In genomic region chr10:77797677-77798076, GRCm38 (mm10) we compare ENCODE assay signal across 22 mouse cellular contexts. TPM values are rescaled to one million over a fixed set of nuclear protein-coding genes. Genes with fewer than 3 reads are reported as not detected.
A peak's percentile ranks its signal among the peaks of the same experiment; 100 is the strongest.
DNase-seq lines count a peak whose midpoint lies in the region; ATAC-seq and TF ChIP-seq lines count a peak whose summit lies in the region.
"Had no signal": no experiment of that assay in that cellular context is flagged by ENCODE, and none has a peak within 500 bp of the region (broad histone marks: within the 10 kb centered on the region; RNA-seq: fewer than 3 reads in every experiment).

No protein-coding gene starts in this region.

- H3K36me3 ChIP-seq in heart, embryonic 15.5 days = no peaks in the 10 kb centered on the region
- H3K36me3 ChIP-seq in heart, adult 2 months (ENCODE audit: control insufficient read depth, insufficient read depth, low read length) = no peaks in the 10 kb centered on the region
- no peaks in the 10 kb centered on the region for H3K36me3 ChIP-seq in intestine, postnatal 0 days (ENCODE audit: control insufficient read depth, insufficient read depth)
- H3K36me3 ChIP-seq: embryonic facial prominence, embryonic 15.5 days; G1E; limb, embryonic 10.5 days; liver, embryonic 12.5 days had no signal

- intact Hi-C loops in heart, adult 2 months (cut with DNase I) = loop anchor here (5.0 kb wide), 1 partner anchor 170 kb away; no protein-coding TSS in a partner anchor

- no peak overlapping the region for H3K9ac ChIP-seq in heart, embryonic 15.5 days
- H3K9ac ChIP-seq in heart, adult 2 months (ENCODE audit: low read depth, low read length) = no peak overlapping the region
- no peak overlapping the region for H3K9ac ChIP-seq in intestine, postnatal 0 days (ENCODE audit: low read depth, low read length)
- H3K9ac ChIP-seq: embryonic facial prominence, embryonic 15.5 days; liver, embryonic 12.5 days; lung, embryonic 14.5 days had no signal

- no peaks in the 10 kb centered on the region for H3K9me3 ChIP-seq in heart, embryonic 15.5 days (replicated peaks)
- no peaks in the 10 kb centered on the region for H3K9me3 ChIP-seq in intestine, postnatal 0 days (ENCODE audit: control insufficient read depth)
- H3K9me3 ChIP-seq: embryonic facial prominence, embryonic 15.5 days; G1E; limb, embryonic 10.5 days; liver, embryonic 12.5 days had no signal

- no peak overlapping the region for H3K4me2 ChIP-seq in heart, embryonic 15.5 days
- no peak overlapping the region for H3K4me2 ChIP-seq in intestine, postnatal 0 days (replicated peaks; ENCODE audit: low read depth)
- H3K4me2 ChIP-seq: embryonic facial prominence, embryonic 15.5 days; liver, embryonic 12.5 days; lung, embryonic 14.5 days had no signal

- H3K79me2 ChIP-seq in heart, adult 2 months (replicated peaks; ENCODE audit: control insufficient read depth, insufficient read depth, low read length) = no peaks in the 10 kb centered on the region

- ATAC-seq in heart, embryonic 15.5 days (replicated peaks; ENCODE audit: insufficient number of reproducible peaks, insufficient read depth, low FRiP score, low read depth) = no peak
- no peak for ATAC-seq in intestine, postnatal 0 days
- ATAC-seq: CD4-positive, CD25-positive, alpha-beta regulatory T cell, adult 4 months; inflammation-experienced regulatory T-cells, adult 6 months; liver, embryonic 12.5 days had no signal

- peak; percentile 9 for DNase-seq in embryo, embryonic 10.5 days (ENCODE audit: low spot score)
- DNase-seq in embryo, embryonic 9.5 days (ENCODE audit: extremely low spot score) = no peak
- no peak for DNase-seq in heart, adult 2 months
- DNase-seq in brain, embryonic 14.5 days (ENCODE audit: low read depth) = peak; percentile 29
- DNase-seq in heart, postnatal 4 days = peak; percentile 44
- DNase-seq in testis, postnatal 10 days (ENCODE audit: low spot score) = no peak
- DNase-seq: cerebellum, adult 9-11 months; thymus, adult 18-20 months had no signal

- TF ChIP-seq POLR2A in heart, adult 2 months (IDR thresholded peaks at IDR 0.05; ENCODE audit: insufficient read depth, low read depth, low read length) = no peak
- TF ChIP-seq POLR2A in brain, embryonic 14.5 days (IDR thresholded peaks at IDR 0.05; ENCODE audit: borderline replicate concordance, extremely low read depth, insufficient read depth, insufficient read length, poor library complexity, severe bottlenecking) = no peak

- no peak for TF ChIP-seq EP300 in heart, adult 2 months (IDR thresholded peaks at IDR 0.05; ENCODE audit: insufficient read depth, low read depth, low read length)

- 2% methylated on average over 3 of the region's 3 CpGs for WGBS in heart, embryonic 15.5 days
- WGBS in heart, adult 2 months = 8% methylated on average over 3 of the region's 3 CpGs
- 30% methylated on average over 3 of the region's 3 CpGs for WGBS in intestine, postnatal 0 days

- H3K4me1 ChIP-seq in heart, embryonic 15.5 days (replicated peaks) = peaks cover 13% of the 10 kb centered on the region
- no peaks in the 10 kb centered on the region; the same call in 1 of the 2 replicates for H3K4me1 ChIP-seq in heart, adult 2 months (ENCODE audit: control insufficient read depth, insufficient read depth, low read length)
- H3K4me1 ChIP-seq in intestine, postnatal 0 days (replicated peaks; ENCODE audit: control insufficient read depth, insufficient read depth, low read length) = no peaks in the 10 kb centered on the region; the same call in 1 of the 2 replicates

- no peak overlapping the region for H3K4me3 ChIP-seq in heart, embryonic 15.5 days
- no peak overlapping the region for H3K4me3 ChIP-seq in heart, adult 2 months
- no peak overlapping the region for H3K4me3 ChIP-seq in intestine, postnatal 0 days (ENCODE audit: low read depth, low read length)
- H3K4me3 ChIP-seq: embryonic facial prominence, embryonic 15.5 days; limb, embryonic 10.5 days; liver, embryonic 12.5 days had no signal

- H3K27ac ChIP-seq in heart, embryonic 15.5 days = peak overlapping the region; percentile 37; the same call in 1 of the 2 replicates
- H3K27ac ChIP-seq in heart, adult 2 months = no peak overlapping the region
- no peak overlapping the region for H3K27ac ChIP-seq in intestine, postnatal 0 days (ENCODE audit: low read depth, low read length)
- H3K27ac ChIP-seq: embryonic facial prominence, embryonic 15.5 days; limb, embryonic 10.5 days; liver, embryonic 12.5 days had no signal

- no peaks in the 10 kb centered on the region for H3K27me3 ChIP-seq in heart, embryonic 15.5 days
- H3K27me3 ChIP-seq in heart, adult 2 months (ENCODE audit: control insufficient read depth, insufficient read depth, low read length) = no peaks in the 10 kb centered on the region
- H3K27me3 ChIP-seq in intestine, postnatal 0 days (replicated peaks; ENCODE audit: control insufficient read depth, insufficient read depth, low read length) = no peaks in the 10 kb centered on the region
- H3K27me3 ChIP-seq: embryonic facial prominence, embryonic 15.5 days; liver, embryonic 12.5 days had no signal

- TF ChIP-seq CTCF in heart, adult 2 months (IDR thresholded peaks at IDR 0.05) = no peak
- no peak for TF ChIP-seq CTCF in brain, embryonic 14.5 days (IDR thresholded peaks at IDR 0.05; ENCODE audit: borderline replicate concordance, extremely low read depth, insufficient read depth, insufficient read length)
- no peak for TF ChIP-seq CTCF in intestine, postnatal 0 days (IDR thresholded peaks at IDR 0.05; ENCODE audit: low read depth)

RNA-seq across cellular contexts. Expression of gene Gm19668, which starts 1.3 kb away (rescaled TPM):
- not detected in 2 replicates for polyA plus RNA-seq in heart, embryonic 15.5 days (2015; fragmentation: Nextera tagmentation; extraction: Ambion mirVana)
- total RNA-seq in heart, adult 2 months (2021) = not detected
- not detected in 2 replicates for polyA plus RNA-seq in heart, adult 2 months (2012; rRNA removed)
- polyA plus RNA-seq in brain, embryonic 14.5 days (2012; rRNA removed) = not detected in 2 replicates
- not detected for total RNA-seq in heart, postnatal 4 days (2021)
- not detected in 2 replicates for polyA plus RNA-seq in intestine, postnatal 0 days (2015; fragmentation: Nextera tagmentation; extraction: Ambion mirVana)
- total RNA-seq: adrenal gland, postnatal 4 days; gastrocnemius, adult 8-10 months; heart, postnatal 14 days; layer of hippocampus, postnatal 25 days had no signal
- polyA plus RNA-seq: CD4-positive, CD25-positive, alpha-beta regulatory T cell, adult 4 months; G1E; inflammation-experienced regulatory T-cells, adult 6 months; kidney, embryonic 14.5 days; limb, embryonic 10.5 days; liver, embryonic 12.5 days; lung, embryonic 14.5 days had no signal

RNA-seq across cellular contexts. Expression of gene Gm9639, which starts 2.8 kb away (rescaled TPM):
- not detected in 2 replicates for polyA plus RNA-seq in heart, embryonic 15.5 days (2015; fragmentation: Nextera tagmentation; extraction: Ambion mirVana)
- total RNA-seq in heart, adult 2 months (2021) = not detected
- polyA plus RNA-seq in heart, adult 2 months (2012; rRNA removed) = not detected in 2 replicates
- not detected in 2 replicates for polyA plus RNA-seq in brain, embryonic 14.5 days (2012; rRNA removed)
- total RNA-seq in heart, postnatal 4 days (2021) = not detected
- not detected in 2 replicates for polyA plus RNA-seq in intestine, postnatal 0 days (2015; fragmentation: Nextera tagmentation; extraction: Ambion mirVana)
- total RNA-seq: adrenal gland, postnatal 4 days; G1E; gastrocnemius, adult 8-10 months; heart, postnatal 14 days; layer of hippocampus, postnatal 25 days had no signal
- polyA plus RNA-seq: CD4-positive, CD25-positive, alpha-beta regulatory T cell, adult 4 months; G1E; inflammation-experienced regulatory T-cells, adult 6 months; kidney, embryonic 14.5 days; limb, embryonic 10.5 days; liver, embryonic 12.5 days; lung, embryonic 14.5 days had no signal

RNA-seq across cellular contexts. Expression of gene Gm7137, which starts 9.7 kb away (rescaled TPM):
- not detected in 2 replicates for polyA plus RNA-seq in heart, embryonic 15.5 days (2015; fragmentation: Nextera tagmentation; extraction: Ambion mirVana)
- total RNA-seq in heart, adult 2 months (2021) = not detected
- polyA plus RNA-seq in heart, adult 2 months (2012; rRNA removed) = not detected in 2 replicates
- not detected in 2 replicates for polyA plus RNA-seq in brain, embryonic 14.5 days (2012; rRNA removed)
- not detected for total RNA-seq in heart, postnatal 4 days (2021)
- polyA plus RNA-seq in intestine, postnatal 0 days (2015; fragmentation: Nextera tagmentation; extraction: Ambion mirVana) = not detected in 2 replicates
- total RNA-seq: adrenal gland, postnatal 4 days; G1E; gastrocnemius, adult 8-10 months; heart, postnatal 14 days; layer of hippocampus, postnatal 25 days had no signal
- polyA plus RNA-seq: CD4-positive, CD25-positive, alpha-beta regulatory T cell, adult 4 months; embryonic facial prominence, embryonic 15.5 days; G1E; inflammation-experienced regulatory T-cells, adult 6 months; kidney, embryonic 14.5 days; limb, embryonic 10.5 days; liver, embryonic 12.5 days; lung, embryonic 14.5 days had no signal

RNA-seq across cellular contexts. Expression of gene Gm9507, which starts 14.0 kb away (rescaled TPM):
- polyA plus RNA-seq in heart, embryonic 15.5 days (2015; fragmentation: Nextera tagmentation; extraction: Ambion mirVana) = not detected in 2 replicates
- not detected for total RNA-seq in heart, adult 2 months (2021)
- polyA plus RNA-seq in heart, adult 2 months (2012; rRNA removed) = not detected in 2 replicates
- polyA plus RNA-seq in brain, embryonic 14.5 days (2012; rRNA removed) = not detected in 2 replicates
- not detected for total RNA-seq in heart, postnatal 4 days (2021)
- polyA plus RNA-seq in intestine, postnatal 0 days (2015; fragmentation: Nextera tagmentation; extraction: Ambion mirVana) = not detected in 2 replicates
- total RNA-seq: adrenal gland, postnatal 4 days; G1E; gastrocnemius, adult 8-10 months; heart, postnatal 14 days; layer of hippocampus, postnatal 25 days had no signal
- polyA plus RNA-seq: CD4-positive, CD25-positive, alpha-beta regulatory T cell, adult 4 months; G1E; inflammation-experienced regulatory T-cells, adult 6 months; kidney, embryonic 14.5 days; limb, embryonic 10.5 days; liver, embryonic 12.5 days; lung, embryonic 14.5 days had no signal

RNA-seq across cellular contexts. Expression of gene Gm3250, which starts 15.3 kb away (rescaled TPM):
- not detected in 2 replicates for polyA plus RNA-seq in heart, embryonic 15.5 days (2015; fragmentation: Nextera tagmentation; extraction: Ambion mirVana)
- not detected for total RNA-seq in heart, adult 2 months (2021)
- polyA plus RNA-seq in heart, adult 2 months (2012; rRNA removed) = not detected in 2 replicates
- polyA plus RNA-seq in brain, embryonic 14.5 days (2012; rRNA removed) = not detected in 2 replicates
- total RNA-seq in heart, postnatal 4 days (2021) = not detected
- not detected in 2 replicates for polyA plus RNA-seq in intestine, postnatal 0 days (2015; fragmentation: Nextera tagmentation; extraction: Ambion mirVana)
- total RNA-seq: adrenal gland, postnatal 4 days; G1E; gastrocnemius, adult 8-10 months; heart, postnatal 14 days; layer of hippocampus, postnatal 25 days had no signal
- polyA plus RNA-seq: CD4-positive, CD25-positive, alpha-beta regulatory T cell, adult 4 months; embryonic facial prominence, embryonic 15.5 days; G1E; inflammation-experienced regulatory T-cells, adult 6 months; kidney, embryonic 14.5 days; limb, embryonic 10.5 days; liver, embryonic 12.5 days; lung, embryonic 14.5 days had no signal

Comparison
In these comparisons a context has a peak if more than half of its experiments do, and no peak if none do; other contexts are left out.
1. DNase-seq: peak in embryo, embryonic 10.5 days (single experiment), brain, embryonic 14.5 days (single experiment) and heart, postnatal 4 days (single experiment); none in embryo, embryonic 9.5 days (single experiment), heart, adult 2 months (0 of 2) and testis, postnatal 10 days (single experiment).